Mouse (Mus musculus) mammary gland, adult 2 months (tissue): ENCODE results near the gene Klra9. TPM values are rescaled to one million over a fixed set of nuclear protein-coding genes. Genes with fewer than 3 reads are reported as not detected.

ENCODE experiments used
- polyA plus RNA-seq: library from polyadenylated mRNA; depleted of rRNA; stranded (reverse); fragments of >200 nt; gene quantifications from 2 replicates; pipeline ENCODE4 v1.2.3, GENCODE M21; 2012; ENCODE audit warnings: low replicate concordance; rRNA removed

Gene Klra9
- polyA plus RNA-seq, result not detected in 2 replicates

GRCm38 (mm10) chr6:130193012-130193411 is at the start of gene Klra9:
Gene Klra9, minus strand, starts transcription at chr6:130193112.

DNA sequence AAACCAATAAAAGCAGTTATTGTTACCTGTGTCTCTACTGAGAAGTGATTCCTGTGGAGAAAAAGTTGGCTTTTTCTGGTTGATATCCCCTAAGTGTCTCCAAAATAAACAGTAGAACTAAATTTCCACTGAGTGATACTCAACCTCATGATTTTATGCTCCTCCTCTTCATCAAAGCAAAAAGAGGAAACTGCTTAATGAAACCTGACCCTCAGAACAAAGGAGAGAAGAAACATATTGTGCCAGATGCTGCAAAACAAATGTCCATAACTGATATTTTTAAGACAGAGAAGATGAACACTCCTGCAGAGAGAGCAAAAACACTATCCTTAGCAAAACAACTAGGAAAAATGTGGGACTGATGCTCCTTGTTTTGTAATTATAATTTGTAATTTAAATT is 40.3 kb upstream of the Klra9 start, which contains the start of gene Klra7:
Gene Klra7, minus strand, starts transcription at position 101 of the 400 bp plus-strand sequence.

GRCm38 (mm10) chr6:130129798-130130197 is 63.1 kb downstream of the Klra9 start, which contains the start of gene Klra8:
Gene Klra8, minus strand, starts transcription at chr6:130129898.

Other genes starting within 250 kb of the Klra9 start
- not detected in 2 replicates for gene Klra6, start 166.2 kb downstream of the Klra9 start, polyA plus RNA-seq
- 0.17 and 0.33 TPM in 2 replicates for gene Klra4, start 125.8 kb downstream of the Klra9 start, polyA plus RNA-seq
- gene Klra8, start 63.2 kb downstream of the Klra9 start, polyA plus RNA-seq, result 0.39 TPM in 1 of 2 replicates, not detected in the other
- 0.40 TPM in 1 of 2 replicates, not detected in the other for gene Klra7, start 40.2 kb upstream of the Klra9 start, polyA plus RNA-seq
- gene Klra10, start 88.8 kb upstream of the Klra9 start, polyA plus RNA-seq, result not detected in 2 replicates
- gene Klra3, start 144.5 kb upstream of the Klra9 start, polyA plus RNA-seq, result not detected in 2 replicates
- not detected in 2 replicates for gene Klra1, start 193.8 kb upstream of the Klra9 start, polyA plus RNA-seq